Mouse (Mus musculus) bone marrow macrophage, adult 2 months (primary cell): ENCODE results near the gene Lrrc30. TPM values are rescaled to one million over a fixed set of nuclear protein-coding genes. Genes with fewer than 3 reads are reported as not detected.

ENCODE experiments used
- H3K27ac ChIP-seq: 2 replicates; pipeline ENCODE4 v1.5.1; 2012; ENCODE audit warnings: low read depth, low read length; ENCODE audit not compliant: insufficient read depth
- H3K4me1 ChIP-seq: 2 replicates; pipeline ENCODE4 v1.6.1; 2012; ENCODE audit warnings: low read length; ENCODE audit not compliant: control insufficient read depth, insufficient read depth
- H3K4me3 ChIP-seq: 2 replicates; pipeline ENCODE4 v1.5.1; 2012; ENCODE audit warnings: mild to moderate bottlenecking, low read length, moderate library complexity; ENCODE audit not compliant: insufficient read depth
- CTCF ChIP-seq: IDR thresholded peaks from 2 replicates; pipeline ENCODE4 v1.5.1; 2012; ENCODE audit warnings: low read depth, mild to moderate bottlenecking, low read length, moderate library complexity
- POLR2A ChIP-seq: IDR thresholded peaks from 2 replicates; pipeline ENCODE4 v1.6.1; 2012; ENCODE audit warnings: mild to moderate bottlenecking, low read depth, low read length, borderline replicate concordance
- polyA plus RNA-seq: library from polyadenylated mRNA; stranded (reverse); fragments of >200 nt; gene quantifications from 2 replicates; pipeline ENCODE4 v1.2.4, GENCODE M21; 2012; ENCODE audit not compliant: missing spikeins, insufficient read depth, insufficient read length

The Lrrc30 gene
- polyA plus RNA-seq, 1 experiment, result not detected

- Histone ChIP-seq H3K27ac (no peak overlapping the region), H3K4me3 (no peak overlapping the region), H3K4me1 (no peaks in the 10 kb centered on the region)
- TF ChIP-seq CTCF (no peak), POLR2A (no peak)
Measured at GRCm38 (mm10) chr17:67584937-67585579, 47.5 kb downstream of the Lrrc30 start.

- Histone ChIP-seq H3K27ac (no peak overlapping the region), H3K4me1 (no peaks in the 10 kb centered on the region), H3K4me3 (no peak overlapping the region)
- no peak for TF ChIP-seq POLR2A
- no peak for TF ChIP-seq CTCF
Measured at GRCm38 (mm10) chr17:67584533-67584932, 48.0 kb downstream of the Lrrc30 start.

- Histone ChIP-seq H3K4me3 (no peak overlapping the region), H3K4me1 (no peaks in the 10 kb centered on the region), H3K27ac (no peak overlapping the region)
- TF ChIP-seq CTCF (no peak), POLR2A (no peak)
Measured at GRCm38 (mm10) chr17:67583422-67583821, 49.1 kb downstream of the Lrrc30 start.

GRCm38 (mm10) chr17:67582681-67583356 lies 49.7 kb downstream of the Lrrc30 start:
- H3K4me3 ChIP-seq, result no peak overlapping the region
- TF ChIP-seq POLR2A (no peak), CTCF (no peak)
- no peak overlapping the region for H3K27ac ChIP-seq
- no peaks in the 10 kb centered on the region for H3K4me1 ChIP-seq

GRCm38 (mm10) chr17:67581839-67582238 lies 50.7 kb downstream of the Lrrc30 start:
- Histone ChIP-seq H3K4me3 (no peak overlapping the region), H3K4me1 (no peaks in the 10 kb centered on the region), H3K27ac (no peak overlapping the region)
- TF ChIP-seq CTCF, result no peak
- no peak for TF ChIP-seq POLR2A

Other genes with a start within 250 kb of the Lrrc30 start
- not detected in 2 replicates for gene Lama1, start 64.5 kb upstream of the Lrrc30 start, polyA plus RNA-seq